Mouse (Mus musculus): Measurements from ENCODE around the gene Ctc1. TPM values are rescaled to one million over a fixed set of nuclear protein-coding genes. Genes with fewer than 3 reads are reported as not detected.
A peak's percentile ranks its signal among the peaks of the same experiment; 100 is the strongest.

Ctc1 gene
- total and polyA plus RNA-seq, 2 experiments from 2014 or later = 42.8 to 84.8 TPM

DNA sequence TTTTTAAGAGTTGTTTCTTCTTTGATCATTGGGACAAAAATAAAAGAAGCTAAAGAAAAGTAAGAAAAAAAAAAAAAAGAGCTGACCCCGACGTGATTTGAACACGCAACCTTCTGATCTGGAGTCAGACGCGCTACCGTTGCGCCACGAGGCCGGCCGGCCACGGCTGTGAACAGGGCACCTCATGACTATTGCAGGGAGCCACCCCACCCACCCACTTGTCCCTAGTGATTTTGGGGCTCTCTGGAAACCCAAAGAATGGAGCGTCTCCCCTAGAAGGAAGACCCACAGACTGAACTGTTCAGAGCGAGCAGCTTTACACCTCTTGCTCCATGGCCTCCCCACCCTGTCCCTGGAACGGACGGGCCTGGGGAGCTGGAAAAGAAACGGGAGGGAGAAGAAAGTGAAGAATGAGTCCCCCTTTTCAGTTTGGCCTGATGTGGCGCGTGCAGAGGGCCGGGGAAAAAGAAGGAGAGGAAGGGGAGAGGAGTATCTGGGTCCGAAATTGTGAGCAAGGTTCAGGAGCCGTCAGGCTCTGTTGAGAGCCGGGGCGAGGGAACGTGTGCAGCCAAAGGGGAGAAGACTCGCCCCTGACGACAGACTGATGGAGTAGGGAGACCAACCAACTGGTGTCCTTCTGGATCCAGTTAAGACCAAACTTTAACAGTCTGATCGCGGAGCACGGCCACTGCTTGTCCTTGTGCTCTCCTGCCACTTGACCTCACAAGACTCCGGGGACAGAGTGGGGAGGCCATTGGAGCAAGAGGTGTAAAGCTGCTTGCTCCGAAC is 47.9 kb downstream of the Ctc1 start:
- ATAC-seq = peak; percentile 36; the same call in 1 of the 2 replicates

DNA sequence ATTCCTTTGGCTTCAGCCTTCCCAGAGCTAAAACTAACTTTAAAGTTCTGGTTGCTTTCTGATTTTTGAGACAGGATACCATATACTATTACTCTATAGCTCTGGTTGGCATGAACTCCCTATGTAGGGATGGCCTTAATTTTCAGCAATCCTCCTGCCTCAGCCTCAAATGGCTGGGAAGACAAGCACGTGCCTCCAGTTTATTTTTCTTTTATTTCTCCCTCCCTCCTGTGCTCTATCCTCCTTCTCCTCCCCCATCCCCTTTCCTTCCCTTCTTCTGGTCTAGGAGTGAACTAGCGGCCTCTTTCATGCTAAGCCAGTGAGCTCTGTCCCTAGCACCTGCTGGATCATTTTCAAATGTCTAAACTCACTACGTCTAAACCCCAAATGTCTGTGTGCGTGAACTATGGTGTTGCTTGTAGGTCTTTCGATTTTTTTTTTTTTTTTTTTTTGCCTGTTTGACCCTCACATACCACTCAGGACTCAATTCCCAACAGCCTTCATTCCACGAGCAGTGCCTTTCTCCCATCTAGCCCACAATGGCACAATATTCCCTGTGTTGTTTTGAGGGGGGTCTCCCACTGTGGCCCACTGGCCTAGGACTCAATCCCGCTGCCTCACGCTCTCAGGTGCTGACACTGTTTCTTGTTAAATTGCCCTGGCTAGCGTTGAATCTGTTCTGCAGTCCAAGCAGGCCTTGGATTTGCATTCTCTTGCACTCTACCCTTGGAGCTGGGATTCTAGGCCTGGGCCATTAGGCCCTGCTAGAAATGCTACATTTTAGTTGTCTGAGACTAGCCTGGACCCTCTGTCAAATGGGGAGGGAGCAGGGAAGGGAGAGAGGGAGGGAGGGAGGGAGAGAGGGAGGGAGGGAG is 48.8 kb downstream of the Ctc1 start:
- 52% methylated on average over 9 of the region's 9 CpGs for WGBS
- Histone ChIP-seq H3K4me1 (ENCODE audit: insufficient read depth, low read length) (peaks cover 23% of the 10 kb centered on the region), H3K27me3 (ENCODE audit: insufficient read depth, low read length) (no peaks in the 10 kb centered on the region), H3K27ac (no peak overlapping the region), H3K36me3 (ENCODE audit: insufficient read depth, low read length) (no peaks in the 10 kb centered on the region), H3K4me3 (ENCODE audit: low read length) (peak overlapping the region; percentile 64), H3K4me2 (ENCODE audit: low read depth, low read length) (peak overlapping the region; percentile 89), H3K9me3 (ENCODE audit: low read length) (no peaks in the 10 kb centered on the region), H3K9ac (replicated peaks; ENCODE audit: low read length) (peak overlapping the region; percentile 63; the same call in 1 of the 2 replicates)
- ATAC-seq = no peak
- no peak for TF ChIP-seq CTCF (IDR thresholded peaks at IDR 0.05; ENCODE audit: low read depth)
- no peak for DNase-seq (ENCODE audit: low spot score)

More for the DNA sequence above, 47.9 kb downstream of the Ctc1 start:
- H3K4me2 ChIP-seq (ENCODE audit: low read depth, low read length) = peak overlapping the region; percentile 89
- DNase-seq (ENCODE audit: low spot score) = peak; percentile 84
- H3K36me3 ChIP-seq (ENCODE audit: insufficient read depth, low read length) = no peaks in the 10 kb centered on the region
- no peak for TF ChIP-seq CTCF (IDR thresholded peaks at IDR 0.05; ENCODE audit: low read depth)
- peak overlapping the region; percentile 64 for H3K4me3 ChIP-seq (ENCODE audit: low read length)
- H3K4me1 ChIP-seq (ENCODE audit: insufficient read depth, low read length) = peaks cover 23% of the 10 kb centered on the region
- H3K27ac ChIP-seq = peak overlapping the region; percentile 68
- no peaks in the 10 kb centered on the region for H3K9me3 ChIP-seq (ENCODE audit: low read length)
- H3K9ac ChIP-seq (replicated peaks; ENCODE audit: low read length) = peak overlapping the region; percentile 63
- under 1% methylated on average over 31 of the region's 31 CpGs for WGBS
- H3K27me3 ChIP-seq (ENCODE audit: insufficient read depth, low read length) = no peaks in the 10 kb centered on the region

GRCm38 (mm10) chr11:69065394-69065925 is 49.7 kb downstream of the Ctc1 start:
- no peaks in the 10 kb centered on the region for H3K27me3 ChIP-seq (ENCODE audit: insufficient read depth, low read length)
- H3K4me3 ChIP-seq (ENCODE audit: low read length) = no peak overlapping the region
- peaks cover 26% of the 10 kb centered on the region for H3K4me1 ChIP-seq (ENCODE audit: insufficient read depth, low read length)
- DNase-seq (ENCODE audit: low spot score) (no peak), ATAC-seq (no peak)
- no peak overlapping the region; the same call in 1 of the 2 replicates for H3K4me2 ChIP-seq (ENCODE audit: low read depth, low read length)
- TF ChIP-seq CTCF (IDR thresholded peaks at IDR 0.05; ENCODE audit: low read depth) = no peak
- H3K27ac ChIP-seq = no peak overlapping the region
- no peaks in the 10 kb centered on the region for H3K9me3 ChIP-seq (ENCODE audit: low read length)
- H3K36me3 ChIP-seq (ENCODE audit: insufficient read depth, low read length) = no peaks in the 10 kb centered on the region
- whole genome bisulfite sequencing = 65% methylated on average over 3 of the region's 3 CpGs
- no peak overlapping the region for H3K9ac ChIP-seq (replicated peaks; ENCODE audit: low read length)

DNA sequence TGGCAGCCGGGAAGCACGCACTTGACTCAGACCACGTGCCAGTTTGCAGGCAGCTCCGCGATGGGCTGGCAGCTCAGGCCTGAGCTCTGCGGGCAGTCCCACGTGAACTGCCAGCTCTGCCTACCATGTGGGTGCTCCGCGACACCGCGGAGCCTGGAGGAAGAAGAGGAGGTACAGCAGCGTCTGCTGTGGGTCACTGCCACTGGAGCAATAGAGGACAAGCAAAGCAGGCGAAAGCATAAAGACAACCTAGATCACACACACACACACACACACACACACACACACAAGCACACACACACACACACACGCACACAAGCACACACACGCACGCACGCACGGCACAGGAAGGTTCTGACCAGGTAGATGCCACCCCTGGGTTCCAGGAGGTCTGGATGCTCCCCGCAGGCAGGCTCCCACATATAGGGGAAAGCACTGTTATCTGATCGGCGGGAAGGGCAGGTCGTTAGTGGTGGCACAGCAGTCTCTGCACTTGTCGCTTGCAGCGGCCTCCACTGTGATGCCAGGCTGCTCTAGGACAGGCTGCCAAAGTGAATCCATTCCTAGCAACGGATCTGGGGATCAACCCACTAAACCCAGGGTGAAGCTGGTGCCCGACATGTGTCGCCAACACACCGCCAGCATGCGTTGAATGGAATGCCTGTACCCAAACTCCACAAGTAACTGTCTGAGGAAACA is 50.6 kb downstream of the Ctc1 start:
- no peaks in the 10 kb centered on the region for H3K9me3 ChIP-seq (ENCODE audit: low read length)
- no peak for TF ChIP-seq CTCF (IDR thresholded peaks at IDR 0.05; ENCODE audit: low read depth)
- no peaks in the 10 kb centered on the region for H3K27me3 ChIP-seq (ENCODE audit: insufficient read depth, low read length)
- peak overlapping the region; percentile 43 for H3K4me3 ChIP-seq (ENCODE audit: low read length)
- DNase-seq (ENCODE audit: low spot score) (peak; percentile 73), ATAC-seq (no peak)
- peaks cover 22% of the 10 kb centered on the region for H3K4me1 ChIP-seq (ENCODE audit: insufficient read depth, low read length)
- H3K27ac ChIP-seq = peak overlapping the region; percentile 65; the same call in 1 of the 2 replicates
- no peaks in the 10 kb centered on the region for H3K36me3 ChIP-seq (ENCODE audit: insufficient read depth, low read length)
- peak overlapping the region; percentile 44 for H3K9ac ChIP-seq (replicated peaks; ENCODE audit: low read length)
- peak overlapping the region; percentile 78 for H3K4me2 ChIP-seq (ENCODE audit: low read depth, low read length)
- 1% methylated on average over 29 of the region's 29 CpGs for WGBS

- Histone ChIP-seq H3K4me2 (ENCODE audit: low read depth, low read length) (peak overlapping the region; percentile 78), H3K9me3 (ENCODE audit: low read length) (no peaks in the 10 kb centered on the region), H3K27ac (peak overlapping the region; percentile 21; the same call in 1 of the 2 replicates), H3K27me3 (ENCODE audit: insufficient read depth, low read length) (no peaks in the 10 kb centered on the region), H3K4me3 (ENCODE audit: low read length) (peak overlapping the region; percentile 43), H3K4me1 (ENCODE audit: insufficient read depth, low read length) (peaks cover 19% of the 10 kb centered on the region; the same call in 1 of the 2 replicates), H3K9ac (replicated peaks; ENCODE audit: low read length) (peak overlapping the region; percentile 44; the same call in 1 of the 2 replicates), H3K36me3 (ENCODE audit: insufficient read depth, low read length) (no peaks in the 10 kb centered on the region)
- ATAC-seq = no peak
- 9% methylated on average over 8 of the region's 8 CpGs for WGBS
- peak; percentile 93 for DNase-seq (ENCODE audit: low spot score)
- TF ChIP-seq CTCF (IDR thresholded peaks at IDR 0.05; ENCODE audit: low read depth) = peak; percentile 88
Measured at GRCm38 (mm10) chr11:69066956-69067355, 51.2 kb downstream of the Ctc1 start.

DNA sequence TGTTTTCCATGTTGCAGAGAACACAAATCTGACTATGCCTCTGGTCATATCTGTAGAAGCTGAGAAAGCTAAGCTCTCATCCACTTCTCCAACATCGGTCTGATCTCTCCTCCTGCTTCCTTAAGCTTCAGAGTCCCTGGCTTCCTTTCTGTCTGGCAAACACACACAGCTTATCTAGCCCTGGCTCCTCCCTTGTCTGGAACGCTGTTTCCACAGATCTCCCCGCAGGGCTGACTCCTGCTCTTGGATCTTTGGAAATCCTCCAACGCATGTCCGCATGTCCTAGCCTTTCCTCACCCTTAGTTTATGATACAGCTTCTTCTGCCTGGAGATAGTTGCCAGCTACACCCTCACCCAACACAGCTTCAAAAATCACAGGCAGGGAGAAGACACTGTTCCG is 51.9 kb downstream of the Ctc1 start:
- Histone ChIP-seq H3K4me1 (ENCODE audit: insufficient read depth, low read length) (peaks cover 18% of the 10 kb centered on the region; the same call in 1 of the 2 replicates), H3K9ac (replicated peaks; ENCODE audit: low read length) (no peak overlapping the region), H3K27ac (no peak overlapping the region), H3K4me3 (ENCODE audit: low read length) (no peak overlapping the region), H3K4me2 (ENCODE audit: low read depth, low read length) (no peak overlapping the region), H3K9me3 (ENCODE audit: low read length) (no peaks in the 10 kb centered on the region), H3K36me3 (ENCODE audit: insufficient read depth, low read length) (no peaks in the 10 kb centered on the region), H3K27me3 (ENCODE audit: insufficient read depth, low read length) (no peaks in the 10 kb centered on the region)
- no peak for DNase-seq (ENCODE audit: low spot score)
- TF ChIP-seq CTCF (IDR thresholded peaks at IDR 0.05; ENCODE audit: low read depth) = no peak
- WGBS = 59% methylated on average over 6 of the region's 6 CpGs
- no peak for ATAC-seq
